Mouse (Mus musculus): ENCODE measurements around the gene Cog5. TPM values are rescaled to one million over a fixed set of nuclear protein-coding genes. Genes with fewer than 3 reads are reported as not detected.
A peak's percentile ranks its signal among the peaks of the same experiment; 100 is the strongest.

Gene Cog5
- total and polyA plus RNA-seq, 3 experiments = 27.1 to 28.4 TPM; not detected in 1

DNA sequence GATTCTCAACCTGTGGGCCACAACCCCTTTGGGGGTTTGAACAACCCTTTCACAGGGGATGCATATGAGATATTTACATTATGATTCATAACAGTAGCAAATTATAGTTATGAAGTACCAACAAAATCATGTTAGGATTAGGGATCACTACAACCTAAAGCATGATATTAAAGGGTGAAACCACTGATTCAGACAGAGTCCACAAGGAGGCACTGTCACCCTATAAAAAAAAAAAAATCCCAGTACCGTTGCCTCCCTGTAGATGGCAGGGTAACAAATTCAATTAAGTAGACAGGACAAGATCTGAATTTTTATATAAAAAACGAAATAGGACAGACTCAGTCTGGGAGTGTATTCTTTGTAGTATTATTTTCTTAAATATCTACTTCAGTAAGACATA is 312.9 kb downstream of the Cog5 start:
- no peaks in the 10 kb centered on the region for H3K9me3 ChIP-seq (replicated peaks; ENCODE audit: insufficient read depth, low read length)
- H3K79me2 ChIP-seq (ENCODE audit: control insufficient read depth, insufficient read depth, low read length, poor library complexity) = no peaks in the 10 kb centered on the region
- H3K4me3 ChIP-seq (ENCODE audit: control insufficient read depth in 1 of 2, insufficient read depth in 1 of 2, low read depth in 2 of 2, low read length in 2 of 2) = no peak overlapping the region
- peak; percentile 85 for DNase-seq (ENCODE audit: low read depth, low spot score)
- peaks cover 4 to 7% of the 10 kb centered on the region in 2 experiments for H3K4me1 ChIP-seq (ENCODE audit: control insufficient read depth in 1 of 2, insufficient read depth in 2 of 2, low read length in 2 of 2)
- TF ChIP-seq TCF12 (IDR thresholded peaks at IDR 0.05; ENCODE audit: low read depth, low read length) (0 out of 2 replicates have a peak, but pooled peaks have one; percentile 21), BHLHE40 (IDR thresholded peaks at IDR 0.05; ENCODE audit: borderline replicate concordance, low read depth, low read length) (0 out of 2 replicates have a peak, but pooled peaks have one; percentile 43), MYB (IDR thresholded peaks at IDR 0.05; ENCODE audit: low read depth, low read length) (no peak), ZMIZ1 (IDR thresholded peaks at IDR 0.05; ENCODE audit: low read depth, low read length) (no peak), RAD21 (IDR thresholded peaks at IDR 0.05; ENCODE audit: low read depth, low read length) (peak; percentile 100), E2F4 (IDR thresholded peaks at IDR 0.05; ENCODE audit: borderline replicate concordance, low read depth, low read length) (no peak), SIN3A (IDR thresholded peaks at IDR 0.05; ENCODE audit: low read length) (peak; percentile 75), CTCF (IDR thresholded peaks at IDR 0.05 in 2 of 3, conservative IDR thresholded peaks at IDR 0.05 in 1 of 3; ENCODE audit: control insufficient read depth in 1 of 3, insufficient read depth in 1 of 3, low read depth in 2 of 3, low read length in 3 of 3, poor library complexity in 1 of 3, severe bottlenecking in 1 of 3) (peak in 2 of 3 experiments; percentile 42 to 71), JUND (IDR thresholded peaks at IDR 0.05; ENCODE audit: low read depth, low read length) (peak; percentile 90; the same call in 1 of the 2 replicates), ETS1 (IDR thresholded peaks at IDR 0.05; ENCODE audit: low read depth, low read length) (0 out of 2 replicates have a peak, but pooled peaks have one; percentile 32), ZC3H11A (IDR thresholded peaks at IDR 0.05; ENCODE audit: low read depth, low read length) (peak; percentile 100), RCOR1 (IDR thresholded peaks at IDR 0.05; ENCODE audit: low read depth, low read length) (0 out of 2 replicates have a peak, but pooled peaks have one; percentile 40), ZNF384 (IDR thresholded peaks at IDR 0.05; ENCODE audit: low read depth, low read length) (peak; percentile 89), SMC3 (IDR thresholded peaks at IDR 0.05; ENCODE audit: low read depth, low read length) (peak; percentile 100)
- H3K36me3 ChIP-seq (ENCODE audit: control insufficient read depth in 1 of 2, insufficient read depth in 2 of 2, low read length in 2 of 2) = peaks cover 2 to 22% of the 10 kb centered on the region in 2 experiments; a peak in 3 of 4 replicates
- no peak overlapping the region for H3K9ac ChIP-seq (ENCODE audit: control insufficient read depth, low read depth, low read length, poor library complexity, severe bottlenecking)
- H3K27ac ChIP-seq (ENCODE audit: control insufficient read depth, low read depth, low read length) = no peak overlapping the region
- no peaks in the 10 kb centered on the region for H3K27me3 ChIP-seq (ENCODE audit: control insufficient read depth in 1 of 2, insufficient read depth in 2 of 2, low read length in 2 of 2)

DNA sequence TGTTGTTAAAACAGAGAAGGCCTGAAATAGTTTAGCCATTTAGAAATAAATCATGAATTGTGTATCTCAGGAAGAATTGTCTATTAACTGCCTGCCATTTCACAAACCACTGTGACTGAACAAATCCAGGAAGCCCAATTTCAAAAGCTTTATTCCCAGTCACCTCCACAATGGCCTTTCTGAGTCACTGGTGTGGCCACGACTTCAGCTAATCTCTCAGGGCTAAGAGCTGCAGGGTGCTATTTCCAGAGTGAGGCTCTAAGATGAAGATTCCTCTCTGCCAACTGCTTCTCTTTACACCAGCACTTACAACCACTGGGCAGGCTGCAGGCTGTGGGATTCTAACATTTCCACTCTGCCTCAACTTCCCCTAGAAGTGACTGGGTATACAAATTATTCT is 314.4 kb downstream of the Cog5 start:
- Histone ChIP-seq H3K4me1 (ENCODE audit: control insufficient read depth in 1 of 2, insufficient read depth in 2 of 2, low read length in 2 of 2) (peaks cover 4 to 13% of the 10 kb centered on the region in 2 experiments), H3K9me3 (replicated peaks; ENCODE audit: insufficient read depth, low read length) (no peaks in the 10 kb centered on the region), H3K27me3 (ENCODE audit: control insufficient read depth in 1 of 2, insufficient read depth in 2 of 2, low read length in 2 of 2) (no peaks in the 10 kb centered on the region), H3K36me3 (ENCODE audit: control insufficient read depth in 1 of 2, insufficient read depth in 2 of 2, low read length in 2 of 2) (peaks cover 2 to 32% of the 10 kb centered on the region in 2 experiments; a peak in 3 of 4 replicates), H3K4me3 (ENCODE audit: control insufficient read depth in 1 of 2, insufficient read depth in 1 of 2, low read depth in 2 of 2, low read length in 2 of 2) (no peak overlapping the region), H3K9ac (ENCODE audit: control insufficient read depth, low read depth, low read length, poor library complexity, severe bottlenecking) (no peak overlapping the region), H3K27ac (ENCODE audit: control insufficient read depth, low read depth, low read length) (no peak overlapping the region), H3K79me2 (ENCODE audit: control insufficient read depth, insufficient read depth, low read length, poor library complexity) (no peaks in the 10 kb centered on the region)
- DNase-seq (ENCODE audit: low read depth, low spot score) = no peak
- TF ChIP-seq MAZ (IDR thresholded peaks at IDR 0.05; ENCODE audit: low read depth, low read length) (no peak), MAX (IDR thresholded peaks at IDR 0.05; ENCODE audit: low read length) (no peak), MAFK (IDR thresholded peaks at IDR 0.05; ENCODE audit: borderline replicate concordance, low read depth, low read length) (no peak), SMC3 (IDR thresholded peaks at IDR 0.05; ENCODE audit: low read depth, low read length) (no peak), POLR2AphosphoS2 (IDR thresholded peaks at IDR 0.05; ENCODE audit: low read length) (no peak), ZKSCAN1 (IDR thresholded peaks at IDR 0.05; ENCODE audit: low read depth, low read length) (no peak), ZNF384 (IDR thresholded peaks at IDR 0.05; ENCODE audit: low read depth, low read length) (no peak), CTCF (IDR thresholded peaks at IDR 0.05 in 2 of 3, conservative IDR thresholded peaks at IDR 0.05 in 1 of 3; ENCODE audit: control insufficient read depth in 1 of 3, insufficient read depth in 1 of 3, low read depth in 2 of 3, low read length in 3 of 3, poor library complexity in 1 of 3, severe bottlenecking in 1 of 3) (no peak), GATA1 (IDR thresholded peaks at IDR 0.05; ENCODE audit: low read depth, low read length) (no peak), NRF1 (IDR thresholded peaks at IDR 0.05; ENCODE audit: insufficient read depth, low read depth, low read length, poor library complexity, severe bottlenecking) (no peak), USF1 (IDR thresholded peaks at IDR 0.05; ENCODE audit: low read depth, low read length) (no peak), ETS1 (IDR thresholded peaks at IDR 0.05; ENCODE audit: low read depth, low read length) (no peak), HCFC1 (IDR thresholded peaks at IDR 0.05; ENCODE audit: low read depth, low read length) (no peak), TBP (IDR thresholded peaks at IDR 0.05; ENCODE audit: low read depth, low read length) (no peak), RAD21 (IDR thresholded peaks at IDR 0.05; ENCODE audit: low read depth, low read length) (no peak), NELFE (IDR thresholded peaks at IDR 0.05; ENCODE audit: low read depth, low read length) (no peak)
